Mouse (Mus musculus): ENCODE measurements around the gene Olfr350. TPM values are rescaled to one million over a fixed set of nuclear protein-coding genes. Genes with fewer than 3 reads are reported as not detected.

Olfr350 gene
- polyA plus RNA-seq (2012) = not detected in 2 replicates

GRCm38 (mm10) chr2:36846010-36846409, at the start of gene Olfr350:
Olfr350 (plus strand) TSS chr2:36846310.

GRCm38 (mm10) chr2:36816932-36817331, 29.2 kb upstream of the Olfr350 start, which contains the start of gene Olfr3:
Olfr3 (minus strand) TSS chr2:36817032.

GRCm38 (mm10) chr2:36862560-36862959, 16.4 kb downstream of the Olfr350 start, which contains the start of gene Olfr351:
Olfr351 (minus strand) TSS chr2:36862660.

GRCm38 (mm10) chr2:36868160-36868559, 22.1 kb downstream of the Olfr350 start, which contains the start of gene Olfr352:
Olfr352 (plus strand) TSS chr2:36868460.

GRCm38 (mm10) chr2:36892836-36893235, 46.7 kb downstream of the Olfr350 start, which contains the start of gene Olfr353:
Olfr353 (minus strand) TSS chr2:36892936.

Other genes with a start within 250 kb of the Olfr350 start
- gene Olfr345, start 206.3 kb upstream of the Olfr350 start, polyA plus RNA-seq (2012) = not detected in 2 replicates
- gene Olfr346, start 160.5 kb upstream of the Olfr350 start, polyA plus RNA-seq (2012) = not detected in 2 replicates
- gene Olfr347, start 114.4 kb upstream of the Olfr350 start, polyA plus RNA-seq (2012) = not detected in 2 replicates
- not detected in 2 replicates for gene Olfr348, start 62.0 kb upstream of the Olfr350 start, polyA plus RNA-seq (2012)
- not detected in 2 replicates for gene Olfr50, start 55.8 kb upstream of the Olfr350 start, polyA plus RNA-seq (2012)
- not detected in 2 replicates for gene Olfr3, start 29.3 kb upstream of the Olfr350 start, polyA plus RNA-seq (2012)
- gene Olfr351, start 16.4 kb downstream of the Olfr350 start, polyA plus RNA-seq (2012) = not detected in 2 replicates
- not detected in 2 replicates for gene Olfr352, start 22.1 kb downstream of the Olfr350 start, polyA plus RNA-seq (2012)
- gene Olfr353, start 46.6 kb downstream of the Olfr350 start, polyA plus RNA-seq (2012) = not detected in 2 replicates
- gene Olfr354, start 59.4 kb downstream of the Olfr350 start, polyA plus RNA-seq (2012) = not detected in 2 replicates
- gene Olfr355, start 82.6 kb downstream of the Olfr350 start, polyA plus RNA-seq (2012) = not detected in 2 replicates
- gene Olfr356, start 90.8 kb downstream of the Olfr350 start, polyA plus RNA-seq (2012) = not detected in 2 replicates
- not detected in 2 replicates for gene Olfr357, start 147.5 kb downstream of the Olfr350 start, polyA plus RNA-seq (2012)
- gene Olfr358, start 163.0 kb downstream of the Olfr350 start, polyA plus RNA-seq (2012) = not detected in 2 replicates
- gene Olfr360, start 219.4 kb downstream of the Olfr350 start, polyA plus RNA-seq (2012) = not detected in 2 replicates
- not detected in 2 replicates for gene Olfr361, start 243.0 kb downstream of the Olfr350 start, polyA plus RNA-seq (2012)